Mouse (Mus musculus) kidney, adult 10 weeks (tissue): ENCODE results near the gene Metrn. TPM values are rescaled to one million over a fixed set of nuclear protein-coding genes. Genes with fewer than 3 reads are reported as not detected.

ENCODE experiments used
- polyA plus RNA-seq: library from polyadenylated mRNA; stranded (reverse); fragments of 350-450 nt; fragmentation: Illumina TruSeq; extraction: RNeasy Lipid Tissue Mini Kit (QIAGEN cat#74804); gene quantifications from one replicate; pipeline ENCODE4 v1.2.3, GENCODE M21; 2014; ENCODE audit warnings: low read depth, low replicate concordance

Gene Metrn
- 0.16 TPM for polyA plus RNA-seq

DNA sequence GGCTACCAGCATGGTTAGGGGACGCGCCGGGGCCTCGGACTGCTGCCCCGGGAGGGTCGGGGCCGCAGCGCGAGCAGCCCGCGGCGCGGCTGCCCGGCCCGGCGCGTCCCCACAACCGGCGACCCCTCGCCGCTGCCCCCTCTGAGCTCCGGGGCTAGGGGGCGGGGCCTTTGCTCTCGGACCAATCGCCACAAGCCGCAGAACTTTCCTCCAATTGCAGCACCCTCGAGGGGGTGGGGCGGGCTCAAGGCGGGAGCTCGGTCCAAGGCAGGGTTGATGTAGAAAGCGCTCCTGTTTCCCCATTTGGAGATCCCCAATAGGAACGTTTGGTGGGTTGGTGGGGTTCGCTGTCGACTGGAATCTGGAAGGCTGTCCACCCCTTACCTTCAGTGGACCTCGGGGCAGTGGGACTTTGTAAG is at the start of gene Metrn:
Gene Metrn, minus strand, starts transcription at position 186 of the 419 bp plus-strand sequence.

DNA sequence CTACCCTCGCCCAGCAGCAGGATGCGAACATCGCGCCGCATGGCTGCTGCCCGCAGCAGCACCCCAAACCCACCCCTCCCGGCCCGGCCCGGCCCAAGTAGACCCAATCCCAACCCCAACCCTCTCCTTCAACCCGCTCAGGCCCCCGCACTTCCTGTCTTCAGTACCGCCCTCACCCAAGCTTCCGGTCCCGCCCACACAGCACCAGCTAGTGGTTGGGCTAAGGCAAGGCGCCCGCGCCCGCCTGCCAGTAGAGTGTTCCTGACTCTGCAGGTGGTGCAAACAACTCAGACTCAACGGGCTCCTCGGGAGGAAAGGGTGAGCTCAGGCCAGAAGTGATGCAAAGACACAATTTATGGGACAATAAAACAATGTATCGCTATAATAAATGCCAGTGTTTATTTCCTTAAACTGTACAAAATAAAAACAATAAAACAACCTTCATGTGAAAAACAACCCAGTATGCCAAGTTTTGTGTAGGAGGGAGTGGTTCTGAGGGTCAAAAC is 47.5 kb upstream of the Metrn start, which contains the start of gene Rhot2:
Gene Rhot2, minus strand, starts transcription at position 456 of the 506 bp plus-strand sequence.

DNA sequence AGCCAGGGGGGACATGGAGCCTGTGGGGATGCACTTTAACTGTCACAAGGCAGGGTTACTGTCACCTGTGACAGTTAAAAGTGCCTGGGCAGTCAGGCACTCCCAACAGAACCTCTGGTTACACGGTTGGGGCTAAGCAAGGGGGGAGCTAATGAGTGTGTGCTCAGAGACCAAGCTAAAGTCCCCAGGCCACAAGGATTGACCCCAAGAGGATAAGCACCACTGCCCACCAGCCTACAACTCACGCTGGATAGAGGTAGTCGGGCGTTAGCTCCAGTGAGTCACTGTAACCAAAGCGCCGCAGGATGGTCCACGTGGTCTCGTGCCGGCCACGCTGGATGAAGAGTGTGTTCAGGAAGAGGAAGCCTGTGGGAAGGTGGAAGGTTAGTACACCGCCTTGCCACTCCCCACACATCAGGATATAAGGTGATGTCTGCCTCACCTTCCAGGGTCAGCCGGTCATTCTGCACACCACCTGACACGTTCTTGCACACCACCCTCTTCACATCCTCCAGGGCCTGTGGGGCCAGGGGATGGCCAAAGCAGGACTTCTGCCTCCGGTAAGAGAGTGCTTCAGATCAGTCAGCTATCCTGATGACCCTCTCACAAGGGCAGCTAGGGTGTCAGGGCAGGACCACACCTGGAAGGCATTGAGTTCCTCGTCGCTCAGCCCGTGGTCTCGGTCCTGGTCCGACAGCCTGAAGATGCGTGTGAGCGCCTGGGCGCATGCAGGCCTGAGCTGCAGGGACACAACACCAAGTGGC is 44.4 kb upstream of the Metrn start, which contains the start of gene Gm20683:
Gene Gm20683, minus strand, starts transcription at position 647 of the 764 bp plus-strand sequence.

DNA sequence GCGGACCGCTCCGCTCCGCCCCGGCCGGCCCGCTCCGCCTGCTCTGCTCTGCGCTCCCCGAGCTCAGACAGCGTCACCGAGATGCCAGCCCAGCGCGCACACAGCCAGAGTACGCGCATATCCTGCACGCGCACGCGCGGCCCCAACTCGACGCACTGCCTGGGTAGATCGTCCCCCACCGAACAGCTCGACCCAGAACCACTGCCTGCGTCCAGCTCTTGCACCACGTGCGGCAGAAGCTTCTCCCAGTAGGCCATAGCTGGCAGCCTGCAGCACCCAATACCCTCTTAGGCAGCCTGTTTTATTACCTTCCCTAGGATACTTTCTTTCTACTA is 40.1 kb upstream of the Metrn start, which contains the start of gene Rhbdl1:
Gene Rhbdl1, minus strand, starts transcription at position 220 of the 335 bp plus-strand sequence.

DNA sequence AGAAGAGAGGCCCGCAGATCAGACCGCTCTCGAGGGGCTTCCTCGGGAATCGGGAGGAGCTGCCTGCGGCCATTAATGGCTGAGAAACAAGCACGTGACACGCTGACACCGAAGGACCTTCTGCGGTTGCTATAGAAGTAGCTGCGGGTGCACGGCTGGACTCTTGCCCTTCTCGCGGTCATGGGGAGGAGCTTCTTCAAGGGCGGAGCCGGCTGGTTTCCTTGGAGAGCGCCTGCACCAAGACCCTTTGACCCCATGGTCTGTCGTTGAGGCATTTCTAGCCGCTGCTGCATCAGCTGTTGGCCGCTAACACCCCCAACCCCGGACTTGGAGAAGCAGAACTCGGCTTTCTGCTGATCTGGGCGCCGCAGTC is 36.3 kb upstream of the Metrn start, which contains the start of gene Stub1:
Gene Stub1, minus strand, starts transcription at position 114 of the 373 bp plus-strand sequence.

DNA sequence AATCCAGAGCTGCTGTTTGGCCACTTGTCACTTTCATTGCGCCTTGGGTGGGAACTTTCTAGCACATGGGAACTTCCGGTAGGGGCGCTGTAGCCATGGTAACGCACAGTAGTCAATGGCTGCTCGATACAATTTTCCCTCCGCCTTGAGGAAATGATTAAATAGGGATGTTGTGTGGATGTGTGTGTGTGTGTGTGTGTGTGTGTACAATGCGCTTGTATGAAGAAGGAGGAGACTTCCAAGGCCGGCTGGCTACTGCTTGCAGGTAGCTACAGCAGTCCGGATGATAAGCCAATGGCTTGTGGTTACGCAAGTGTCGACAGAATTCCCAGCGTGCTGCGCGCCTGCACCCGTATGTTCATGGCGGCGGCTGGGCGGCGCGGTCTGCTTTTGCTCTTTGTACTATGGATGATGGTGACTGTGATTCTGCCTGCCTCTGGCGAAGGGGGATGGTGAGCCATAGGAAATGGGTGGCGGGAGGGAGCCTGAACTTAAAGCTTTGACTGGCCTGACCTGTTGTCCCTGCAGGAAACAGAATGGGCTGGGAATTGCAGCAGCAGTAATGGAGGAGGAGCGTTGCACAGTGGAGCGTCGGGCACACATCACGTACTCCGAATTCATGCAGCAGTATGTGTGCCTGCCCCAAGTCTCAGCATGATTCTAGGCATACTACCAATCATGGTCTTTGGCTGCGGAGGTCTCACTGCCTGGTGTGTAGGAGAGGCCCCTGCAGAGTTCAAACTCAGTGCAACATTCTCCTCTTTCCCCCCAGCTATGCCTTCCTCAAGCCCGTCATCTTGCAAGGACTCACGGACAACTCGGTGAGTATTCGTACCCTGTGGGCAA is 32.0 kb upstream of the Metrn start, which contains the start of gene Jmjd8:
Gene Jmjd8, plus strand, starts transcription at position 156 of the 846 bp plus-strand sequence.

DNA sequence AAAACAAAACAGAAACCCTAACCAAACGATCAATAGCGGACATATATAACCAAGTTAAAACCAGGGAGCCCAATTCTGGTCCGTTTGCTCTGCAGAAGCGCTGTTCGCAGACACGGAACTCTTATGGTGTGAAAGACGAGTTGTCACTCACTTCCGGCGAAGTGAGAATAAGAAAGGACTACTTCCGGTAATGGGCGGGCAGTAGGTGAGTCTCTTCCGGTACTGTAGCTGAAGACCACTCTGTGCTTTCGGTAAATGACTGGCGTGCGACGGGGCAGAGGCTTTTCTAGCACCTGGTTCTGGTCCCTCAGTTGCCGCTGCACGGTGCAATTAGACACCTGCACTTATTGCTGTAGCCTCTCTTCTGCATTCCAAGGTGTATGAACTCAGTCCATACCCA is 26.5 kb upstream of the Metrn start, which contains the start of gene Wdr24:
Gene Wdr24, plus strand, starts transcription at position 176 of the 400 bp plus-strand sequence.

DNA sequence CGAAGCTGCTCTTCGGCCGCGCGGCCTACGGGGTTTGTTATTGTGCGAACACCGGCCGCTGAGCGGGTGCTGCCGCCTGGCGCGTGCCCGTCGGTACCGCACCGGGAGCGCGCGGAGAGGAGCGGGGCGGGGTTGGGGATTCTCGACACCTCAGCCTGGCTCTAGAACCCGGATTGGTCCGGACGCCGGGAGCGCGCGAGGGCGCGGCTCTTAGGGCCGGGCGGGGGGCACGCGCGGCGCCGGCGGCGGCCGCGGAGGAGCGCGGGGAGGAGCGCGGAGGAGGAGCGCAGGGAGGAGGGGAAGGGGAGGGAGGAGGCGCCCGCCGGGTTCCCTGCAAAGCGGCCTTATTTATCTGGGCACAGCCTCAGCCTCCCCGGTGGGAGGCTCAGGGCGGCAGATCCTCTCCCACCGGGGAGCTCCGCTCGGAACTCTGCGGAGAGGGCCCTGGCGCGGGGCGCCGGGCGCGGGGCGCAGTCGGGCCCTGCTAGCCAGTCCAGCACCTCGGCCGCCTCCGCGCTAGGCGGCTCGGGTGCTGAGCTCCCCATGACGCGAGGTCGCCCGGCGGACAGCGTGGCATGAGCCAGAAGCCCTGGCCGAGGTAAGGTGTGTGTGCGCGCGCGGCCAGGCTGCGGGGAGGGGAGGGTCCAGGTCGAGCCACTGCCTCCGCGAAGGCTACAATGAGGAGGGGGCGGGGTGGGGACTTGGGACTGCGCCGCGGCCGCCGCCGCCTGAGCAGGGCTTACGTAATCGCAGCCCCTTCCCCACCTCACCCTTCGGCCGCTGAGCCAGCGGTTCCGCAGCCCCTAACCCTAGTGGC is 12.1 kb upstream of the Metrn start, which contains the start of gene Fbxl16:
Gene Fbxl16, plus strand, starts transcription at position 297 of the 817 bp plus-strand sequence.

DNA sequence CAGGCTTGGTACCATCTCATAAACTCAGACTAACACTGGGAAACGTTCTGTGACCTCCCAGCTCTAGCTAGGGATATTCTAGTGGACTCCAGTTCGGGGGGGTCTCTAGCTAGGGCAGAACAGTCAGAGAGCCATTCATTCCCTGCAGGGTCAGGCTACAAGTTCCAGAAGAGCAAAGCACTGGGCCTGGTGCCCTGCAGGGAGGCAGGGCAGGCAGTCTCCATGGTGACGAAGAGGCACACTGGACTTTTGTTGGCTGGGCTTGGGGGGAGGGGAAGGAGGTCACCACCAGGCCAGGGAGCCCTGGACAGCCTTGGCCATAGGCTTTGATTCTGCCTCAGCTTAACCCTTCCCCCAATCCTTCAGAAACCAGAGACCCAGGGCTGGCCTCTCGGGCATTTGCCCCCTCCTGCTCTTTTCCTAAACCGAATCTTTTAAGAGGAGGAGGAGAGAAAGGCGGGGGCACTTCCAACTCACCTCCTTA is 1.3 kb downstream of the Metrn start, which contains the start of gene AC134908.4:
Gene AC134908.4, minus strand, starts transcription at position 51 of the 484 bp plus-strand sequence.

DNA sequence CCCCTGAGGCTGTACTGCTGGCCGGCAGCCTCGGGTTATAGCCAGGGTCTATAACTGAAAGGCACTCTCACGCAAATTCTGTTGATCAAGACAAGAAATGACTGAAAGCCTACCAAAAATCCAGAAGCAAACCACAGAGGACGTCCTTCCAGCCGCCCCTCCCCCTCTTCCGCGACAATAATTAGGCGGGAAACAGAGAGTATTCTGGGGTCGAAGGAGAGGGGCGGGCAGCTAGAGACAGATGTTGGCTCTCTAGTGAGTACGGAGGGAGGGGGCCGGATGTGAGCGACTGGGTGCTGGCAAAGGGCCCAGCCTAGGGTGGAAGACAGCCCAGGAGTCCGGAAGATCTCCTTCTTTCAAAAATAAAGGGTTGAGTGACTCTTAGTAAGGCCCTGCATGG is 4.3 kb downstream of the Metrn start, which contains the start of gene Fam173a:
Gene Fam173a, minus strand, starts transcription at position 287 of the 400 bp plus-strand sequence.

DNA sequence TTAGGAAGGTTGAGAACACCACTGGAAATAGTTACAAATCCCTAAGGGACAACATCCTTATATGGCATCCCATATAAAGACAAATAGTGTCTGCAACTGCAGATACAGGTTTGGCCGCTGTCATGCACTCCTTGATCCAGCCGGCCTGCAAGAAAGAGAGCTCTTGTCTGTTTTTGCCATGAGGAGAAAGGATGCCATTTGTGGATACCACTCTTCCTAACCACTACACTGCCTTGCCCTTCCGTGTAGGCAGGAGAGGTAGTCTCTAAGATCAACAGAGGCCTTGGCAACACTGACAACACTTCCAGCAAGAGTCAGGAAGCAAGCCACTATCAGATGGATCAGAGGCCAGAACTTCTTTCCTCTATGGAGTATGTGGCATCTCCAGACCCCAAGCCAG is 10.7 kb downstream of the Metrn start, which contains the start of gene Ccdc78:
Gene Ccdc78, plus strand, starts transcription at position 301 of the 400 bp plus-strand sequence.

DNA sequence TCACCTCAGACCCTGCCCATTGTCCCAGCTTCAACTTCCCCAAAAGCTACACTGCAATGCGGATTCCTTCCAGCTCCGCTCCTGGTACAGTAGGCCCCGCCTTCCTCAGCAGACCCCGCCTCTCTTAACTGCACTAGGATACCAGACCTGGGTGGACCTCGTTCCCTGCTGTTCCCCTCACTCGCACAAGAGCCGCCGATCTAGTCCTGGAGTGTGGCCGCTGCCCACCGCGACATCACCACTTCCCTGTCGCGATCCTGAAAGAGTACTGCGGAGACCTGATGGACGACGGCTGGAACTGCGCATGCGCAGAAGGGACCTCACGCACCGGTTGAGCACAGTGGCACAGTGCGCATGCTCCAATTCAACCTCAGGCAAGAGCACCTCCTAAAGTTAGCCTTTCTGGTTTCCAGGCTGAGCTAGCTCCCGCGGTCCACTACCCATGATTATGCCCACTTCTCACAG is 11.6 kb downstream of the Metrn start, which contains the start of gene Haghl:
Gene Haghl, minus strand, starts transcription at position 393 of the 465 bp plus-strand sequence.

DNA sequence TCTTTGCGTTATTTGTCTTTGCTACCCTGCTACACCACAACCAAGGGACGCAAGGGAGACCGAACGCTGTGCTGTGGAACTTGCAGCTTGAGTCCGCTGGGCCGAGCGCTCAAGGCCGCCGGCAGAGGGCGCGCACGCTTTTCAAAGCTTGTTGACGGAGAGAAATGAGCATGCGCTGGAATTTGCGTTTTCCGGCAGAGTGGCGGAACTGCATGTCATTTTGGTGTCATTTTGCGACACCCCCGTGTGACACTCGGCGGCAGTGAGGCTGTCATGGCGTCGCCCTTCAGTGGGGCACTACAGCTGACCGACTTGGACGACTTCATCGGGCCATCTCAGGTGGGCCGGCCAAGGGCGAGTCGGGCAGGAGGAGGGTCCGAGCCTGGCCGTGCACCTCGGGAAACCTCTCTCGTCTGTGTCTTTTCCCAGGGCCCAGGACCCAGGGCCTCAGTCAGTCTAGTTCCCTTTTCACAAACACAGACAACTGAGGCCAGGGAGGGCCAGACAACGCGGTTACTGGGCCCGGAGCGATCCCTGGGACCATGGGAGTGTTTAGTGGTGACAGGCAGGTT is 23.3 kb downstream of the Metrn start, which contains the start of gene Narfl:
Gene Narfl, plus strand, starts transcription at position 228 of the 572 bp plus-strand sequence.

DNA sequence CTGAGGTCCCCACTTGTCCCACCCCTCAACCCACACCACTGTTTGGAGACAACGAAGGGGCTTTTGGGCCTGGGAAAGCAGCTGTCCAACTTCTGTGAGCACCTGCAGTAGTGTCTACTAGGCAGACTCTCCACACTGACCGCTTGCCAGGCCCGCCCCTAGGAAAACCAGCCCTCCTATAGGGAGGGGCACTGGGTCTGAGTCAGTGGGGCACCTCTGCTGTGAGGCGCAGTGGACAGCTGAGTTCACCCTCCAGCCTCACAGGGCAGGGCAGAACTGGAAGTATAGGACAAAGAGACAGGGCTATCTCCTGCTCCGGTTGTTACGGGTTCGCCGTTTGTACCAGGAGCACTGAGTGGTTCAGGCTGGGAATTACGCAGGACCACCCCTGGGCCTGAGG is 42.7 kb downstream of the Metrn start, which contains the start of gene Msln:
Gene Msln, minus strand, starts transcription at position 138 of the 400 bp plus-strand sequence.

Other genes with a start within 250 kb of the Metrn start
- 0.24 TPM for gene Sox8, start 226.4 kb downstream of the Metrn start, polyA plus RNA-seq
- 0.53 TPM for gene Lmf1, start 218.1 kb downstream of the Metrn start, polyA plus RNA-seq
- gene Gng13, start 80.0 kb downstream of the Metrn start, polyA plus RNA-seq, result not detected
- gene Chtf18, start 69.7 kb downstream of the Metrn start, polyA plus RNA-seq, result not detected
- not detected for gene Rpusd1, start 69.5 kb downstream of the Metrn start, polyA plus RNA-seq
- not detected for gene Mslnl, start 61.1 kb downstream of the Metrn start, polyA plus RNA-seq
- not detected for gene Msln, start 42.8 kb downstream of the Metrn start, polyA plus RNA-seq
- gene Narfl, start 23.4 kb downstream of the Metrn start, polyA plus RNA-seq, result 2.3 TPM
- gene Haghl, start 11.5 kb downstream of the Metrn start, polyA plus RNA-seq, result not detected
- not detected for gene Ccdc78, start 10.6 kb downstream of the Metrn start, polyA plus RNA-seq
- gene Fam173a, start 4.2 kb downstream of the Metrn start, polyA plus RNA-seq, result not detected
- not detected for gene AC134908.4, start 1.5 kb downstream of the Metrn start, polyA plus RNA-seq
- 0.77 TPM for gene Fbxl16, start 11.9 kb upstream of the Metrn start, polyA plus RNA-seq
- gene Wdr24, start 26.5 kb upstream of the Metrn start, polyA plus RNA-seq, result not detected
- gene Jmjd8, start 31.7 kb upstream of the Metrn start, polyA plus RNA-seq, result 2.4 TPM
- gene Stub1, start 36.3 kb upstream of the Metrn start, polyA plus RNA-seq, result 5.1 TPM
- gene Rhbdl1, start 40.2 kb upstream of the Metrn start, polyA plus RNA-seq, result not detected
- gene Gm20683, start 44.6 kb upstream of the Metrn start, polyA plus RNA-seq, result not detected
- 13.8 TPM for gene Rhot2, start 47.7 kb upstream of the Metrn start, polyA plus RNA-seq
- 1.2 TPM for gene Wdr90, start 64.4 kb upstream of the Metrn start, polyA plus RNA-seq
- 2.5 TPM for gene Mcrip2, start 71.6 kb upstream of the Metrn start, polyA plus RNA-seq
- gene Mettl26, start 77.9 kb upstream of the Metrn start, polyA plus RNA-seq, result 56.3 TPM
- gene Wfikkn1, start 83.7 kb upstream of the Metrn start, polyA plus RNA-seq, result not detected
- gene Rab40c, start 122.6 kb upstream of the Metrn start, polyA plus RNA-seq, result 0.69 TPM
- 56.6 TPM for gene Pigq, start 147.8 kb upstream of the Metrn start, polyA plus RNA-seq
- gene Nhlrc4, start 147.8 kb upstream of the Metrn start, polyA plus RNA-seq, result 1.2 TPM
- not detected for gene A930017K11Rik, start 155.4 kb upstream of the Metrn start, polyA plus RNA-seq
- 0.69 TPM for gene Capn15, start 188.7 kb upstream of the Metrn start, polyA plus RNA-seq